Mouse (Mus musculus) midbrain, postnatal 0 days (tissue): ENCODE results near the gene Cct2. TPM values are rescaled to one million over a fixed set of nuclear protein-coding genes. Genes with fewer than 3 reads are reported as not detected.

Experiments
- ATAC-seq: fragments of 200-750 bp; cut with Nextera tagmentation; 2 replicates; pipeline ENCODE4 v1.8.0; 2017; ENCODE audit warnings: moderate number of reproducible peaks, mild to moderate bottlenecking, moderate TSS enrichment, moderate library complexity; ENCODE audit not compliant: low FRiP score
- DNase-seq: peaks from one replicate; pipeline ENCODE4 v3.0.0-alpha.2; 2015; ENCODE audit warnings: low spot score
- H3K27ac ChIP-seq: fragments of 300-500 bp; sonication (generic); 2 replicates; pipeline ENCODE4 v1.5.1; 2014; ENCODE audit warnings: low read depth, mild to moderate bottlenecking, low read length, mixed read lengths
- H3K27me3 ChIP-seq: fragments of 300-500 bp; sonication (generic); 2 replicates; pipeline ENCODE4 v1.6.1; 2014; ENCODE audit warnings: low read length, control low read depth, mixed read lengths; ENCODE audit not compliant: insufficient read depth
- H3K36me3 ChIP-seq: fragments of 300-500 bp; sonication (generic); 2 replicates; pipeline ENCODE4 v1.6.1; 2014; ENCODE audit warnings: low read length, control low read depth, mixed read lengths; ENCODE audit not compliant: insufficient read depth
- H3K4me1 ChIP-seq: fragments of 300-500 bp; sonication (generic); 2 replicates; pipeline ENCODE4 v1.6.1; 2014; ENCODE audit warnings: mild to moderate bottlenecking, control low read depth, antibody characterized with exemption, low read length, mixed read lengths; ENCODE audit not compliant: insufficient read depth
- H3K4me2 ChIP-seq: fragments of 300-500 bp; sonication (generic); 2 replicates; pipeline ENCODE4 v1.6.1; 2014; ENCODE audit warnings: low read depth, mild to moderate bottlenecking, low read length, mixed read lengths; ENCODE audit not compliant: poor library complexity, severe bottlenecking
- H3K4me3 ChIP-seq: fragments of 300-500 bp; sonication (generic); 2 replicates; pipeline ENCODE4 v1.5.1; 2014; ENCODE audit warnings: low read depth, mild to moderate bottlenecking, low read length, moderate library complexity
- H3K9ac ChIP-seq: fragments of 300-500 bp; sonication (generic); replicated peaks from 2 replicates; pipeline ENCODE4 v1.6.1; 2014; ENCODE audit warnings: mild to moderate bottlenecking, low read length, moderate library complexity, mixed read lengths; ENCODE audit not compliant: poor library complexity, severe bottlenecking
- H3K9me3 ChIP-seq: fragments of 300-500 bp; sonication (generic); 2 replicates; pipeline ENCODE4 v1.6.1; 2016; ENCODE audit warnings: low read length, control low read depth
- CTCF ChIP-seq: IDR thresholded peaks from 2 replicates; pipeline ENCODE4 v1.5.1; 2016; ENCODE audit warnings: antibody characterized with exemption, mild to moderate bottlenecking
- WGBS: fragments of 180-500 bp; shearing (Covaris S2); extraction: QIAGEN DNeasy Blood & Tissue Kit; methylation state at CpG from one replicate; pipeline ENCODE4 v1.1.7; 2014; 5-methylcytosine and 5-hydroxymethylcytosine counted together
- polyA plus RNA-seq: library from polyadenylated mRNA; unstranded; fragments of >200 nt; fragmentation: Nextera tagmentation; extraction: Ambion mirVana; gene quantifications from 2 replicates; pipeline ENCODE4 v1.2.1, GENCODE M21; 2015
- total RNA-seq: library from RNA; depleted of rRNA; stranded (reverse); fragments of >200 nt; gene quantifications from 2 replicates; pipeline ENCODE4 v1.2.3, GENCODE M21; 2014

The Cct2 gene
- total and polyA plus RNA-seq, 2 experiments from 2014 or later, result 213 to 231 TPM

DNA sequence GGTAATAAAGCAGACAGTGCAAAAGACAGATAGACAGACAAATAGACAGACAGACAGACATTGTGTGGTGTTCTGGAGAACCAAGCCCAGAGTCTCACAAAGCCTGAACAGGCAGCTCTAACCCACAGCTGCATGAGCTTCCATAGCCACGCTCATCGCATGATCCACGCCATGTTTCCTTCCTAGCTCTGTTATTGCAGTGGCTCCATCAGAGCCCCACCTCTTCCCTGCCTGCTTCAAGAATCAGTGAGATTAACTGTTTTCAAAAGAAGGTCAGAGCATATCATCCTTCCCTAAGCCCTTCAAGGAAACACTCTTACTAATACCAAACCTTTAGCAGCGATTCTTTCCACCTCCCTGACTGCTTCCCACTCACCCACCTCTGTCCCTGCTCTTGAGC, 41.4 kb upstream of the Cct2 start:
- no peak for TF ChIP-seq CTCF
- H3K9ac ChIP-seq, result no peak overlapping the region
- no peaks in the 10 kb centered on the region for H3K36me3 ChIP-seq
- H3K9me3 ChIP-seq, result no peaks in the 10 kb centered on the region
- no peak overlapping the region for H3K4me2 ChIP-seq
- no peak overlapping the region for H3K4me3 ChIP-seq
- H3K4me1 ChIP-seq, result 0 out of 2 replicates have a peak, but pooled peaks cover 3% of the 10 kb centered on the region
- ATAC-seq (no peak), DNase-seq (no peak)
- WGBS, result 34% methylated on average over 4 of the region's 4 CpGs
- H3K27me3 ChIP-seq, result no peaks in the 10 kb centered on the region
- H3K27ac ChIP-seq, result no peak overlapping the region

DNA sequence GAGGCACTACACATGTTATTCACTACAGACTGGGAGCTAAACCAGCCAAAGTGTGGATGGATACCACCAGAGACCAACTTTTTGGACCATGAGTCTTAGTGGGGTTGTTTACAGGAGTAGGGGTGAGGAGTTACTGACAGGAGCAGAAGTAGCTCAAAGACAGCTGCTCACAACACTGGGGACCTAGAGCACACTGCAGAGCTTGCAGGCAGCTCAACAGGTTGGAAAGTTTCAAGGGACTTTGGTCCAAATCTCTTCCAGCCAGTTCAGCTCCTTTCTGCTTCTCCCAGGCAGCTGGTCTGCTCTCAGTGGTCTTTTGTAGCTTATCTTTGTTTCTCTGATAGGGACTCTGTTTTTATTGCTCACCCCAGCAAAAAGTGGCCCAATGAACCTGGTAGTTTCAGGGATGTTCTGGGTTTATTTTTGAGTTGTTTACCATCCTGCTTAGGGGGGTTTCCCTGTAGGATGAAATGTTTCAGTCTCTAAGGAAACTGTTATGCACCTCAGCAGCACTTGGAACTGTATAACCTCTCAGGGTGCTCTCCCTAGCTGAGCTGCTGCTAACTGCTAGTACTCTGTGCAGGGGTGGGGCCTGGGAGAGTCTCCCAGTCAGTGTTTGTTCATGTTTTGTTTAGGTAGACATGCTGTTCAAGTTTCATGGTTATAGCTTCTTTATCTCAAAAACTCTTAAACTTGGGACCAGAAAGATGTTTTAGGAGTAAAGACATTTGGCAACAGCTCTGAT, 40.4 kb upstream of the Cct2 start:
- DNase-seq (no peak), ATAC-seq (no peak)
- no peak for TF ChIP-seq CTCF
- Histone ChIP-seq H3K27ac (no peak overlapping the region), H3K4me3 (no peak overlapping the region), H3K9me3 (no peaks in the 10 kb centered on the region), H3K4me2 (no peak overlapping the region), H3K9ac (no peak overlapping the region), H3K4me1 (0 out of 2 replicates have a peak, but pooled peaks cover 3% of the 10 kb centered on the region), H3K27me3 (no peaks in the 10 kb centered on the region), H3K36me3 (no peaks in the 10 kb centered on the region)

DNA sequence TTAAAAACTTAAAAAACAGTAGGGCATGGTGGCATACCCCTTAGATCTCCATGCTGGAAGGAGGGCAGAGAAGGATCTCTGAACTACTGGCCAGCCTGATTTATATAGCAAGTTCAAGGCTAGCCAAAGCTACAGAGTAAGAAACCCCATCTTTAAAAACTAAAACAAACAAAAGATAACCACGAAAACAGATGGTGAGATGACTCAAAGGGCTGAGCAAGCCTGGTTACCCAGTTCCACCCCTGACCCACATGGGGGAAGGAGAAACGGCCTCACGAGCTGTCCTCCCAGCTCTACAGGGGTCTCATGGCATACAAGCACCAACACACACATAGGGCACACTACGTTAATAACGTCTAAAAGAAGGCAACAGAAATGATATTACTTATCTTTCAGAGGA, 36.6 kb upstream of the Cct2 start:
- ATAC-seq (no peak), DNase-seq (no peak)
- Histone ChIP-seq H3K27ac (no peak overlapping the region), H3K9ac (no peak overlapping the region), H3K4me1 (no peaks in the 10 kb centered on the region), H3K27me3 (no peaks in the 10 kb centered on the region), H3K4me3 (no peak overlapping the region), H3K36me3 (no peaks in the 10 kb centered on the region), H3K9me3 (no peaks in the 10 kb centered on the region), H3K4me2 (no peak overlapping the region)
- no peak for TF ChIP-seq CTCF
- 87% methylated on average over 5 of the region's 5 CpGs for WGBS

DNA sequence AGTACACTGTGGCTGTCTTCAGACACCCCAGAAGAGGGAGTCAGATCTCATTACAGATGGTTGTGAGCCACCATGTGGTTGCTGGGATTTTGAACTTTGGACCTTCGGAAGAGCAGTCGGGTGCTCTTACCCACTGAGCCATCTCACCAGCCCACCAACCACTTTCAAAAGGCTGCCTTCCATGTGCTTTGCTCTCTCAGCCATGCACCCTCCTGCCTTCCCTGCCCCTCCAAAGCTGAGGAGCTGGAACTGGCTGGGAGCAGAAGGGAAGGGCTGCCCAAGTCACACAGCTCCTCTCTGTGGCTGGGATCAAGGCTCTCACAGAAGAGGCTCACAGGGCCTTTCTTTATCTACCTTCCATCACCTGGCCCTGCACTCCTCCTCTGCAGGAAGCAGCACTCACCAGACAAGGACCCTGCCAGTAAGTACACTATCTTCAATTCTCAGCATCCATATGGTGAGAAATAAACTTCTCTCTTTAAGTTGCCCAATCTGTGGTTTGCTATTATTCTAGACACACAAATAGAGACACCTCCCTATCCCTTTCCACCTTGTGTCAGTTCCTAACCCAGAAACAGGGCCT, 33.6 kb upstream of the Cct2 start:
- H3K27me3 ChIP-seq, result no peaks in the 10 kb centered on the region
- ATAC-seq (no peak), DNase-seq (no peak)
- H3K4me3 ChIP-seq, result no peak overlapping the region
- peaks cover 3% of the 10 kb centered on the region; the same call in 1 of the 2 replicates for H3K4me1 ChIP-seq
- TF ChIP-seq CTCF, result no peak
- H3K27ac ChIP-seq, result no peak overlapping the region
- no peak overlapping the region for H3K4me2 ChIP-seq
- no peaks in the 10 kb centered on the region for H3K9me3 ChIP-seq
- no peaks in the 10 kb centered on the region for H3K36me3 ChIP-seq
- no peak overlapping the region for H3K9ac ChIP-seq
- WGBS, result 74% methylated on average over 2 of the region's 2 CpGs

DNA sequence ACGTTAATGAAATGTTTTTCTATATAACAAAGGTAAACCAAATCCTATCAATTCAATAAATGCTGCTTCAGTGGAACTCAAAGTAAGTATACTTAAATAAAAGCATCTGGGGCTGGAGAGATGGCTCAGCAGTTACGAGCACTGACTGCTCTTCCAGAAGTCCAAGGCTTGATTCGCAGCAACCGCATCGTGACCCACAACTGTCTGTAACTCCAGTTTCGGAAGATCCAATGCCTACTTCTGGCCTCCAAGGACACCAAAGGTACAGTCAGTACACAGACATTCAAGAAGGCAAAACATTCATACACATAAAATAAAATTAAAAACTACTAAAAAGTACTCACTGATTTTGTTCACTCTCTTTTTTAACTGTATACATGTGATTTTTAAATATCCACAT, 32.5 kb upstream of the Cct2 start:
- H3K9me3 ChIP-seq, result no peaks in the 10 kb centered on the region
- WGBS, result 90% methylated on average over 6 of the region's 6 CpGs
- TF ChIP-seq CTCF, result no peak

More for the DNA sequence above, 32.5 kb upstream of the Cct2 start:
- DNase-seq, result no peak
- Histone ChIP-seq H3K27me3 (no peaks in the 10 kb centered on the region), H3K4me3 (no peak overlapping the region), H3K4me2 (no peak overlapping the region), H3K36me3 (no peaks in the 10 kb centered on the region), H3K9ac (no peak overlapping the region), H3K27ac (no peak overlapping the region), H3K4me1 (peaks cover 3% of the 10 kb centered on the region; the same call in 1 of the 2 replicates)
- no peak for ATAC-seq
